Mouse (Mus musculus) heart, postnatal 25 days (tissue): ENCODE data around the gene Ndufaf2. TPM values are rescaled to one million over a fixed set of nuclear protein-coding genes. Genes with fewer than 3 reads are reported as not detected.
A peak's percentile ranks its signal among the peaks of the same experiment; 100 is the strongest.

Source experiments
- DNase-seq: peaks from one replicate; pipeline ENCODE4 v3.0.0; 2022; ENCODE audit warnings: low spot score
- intact Hi-C: fragments of 180-260 bp; cut with DNase I; formaldehyde crosslinking; loops from one replicate; pipeline ENCODE4 v1.15.1; 2025
- total RNA-seq, 2 experiments: library from RNA; stranded (reverse); gene quantifications; 2 replicates each; pipeline ENCODE4 v1.2.3; 2021

Gene Ndufaf2
- total RNA-seq, 2 experiments from 2014 or later: 23.5 to 26.1 TPM

- DNase-seq: no peak
- intact Hi-C loops: loop anchor here (5.0 to 10.0 kb wide), 5 partner anchors 81 to 1101 kb away; partner anchors contain the start of genes Depdc1b and Dimt1
Observed at GRCm38 (mm10) chr13:108046071-108046470, 112.4 kb downstream of the Ndufaf2 start.

DNA sequence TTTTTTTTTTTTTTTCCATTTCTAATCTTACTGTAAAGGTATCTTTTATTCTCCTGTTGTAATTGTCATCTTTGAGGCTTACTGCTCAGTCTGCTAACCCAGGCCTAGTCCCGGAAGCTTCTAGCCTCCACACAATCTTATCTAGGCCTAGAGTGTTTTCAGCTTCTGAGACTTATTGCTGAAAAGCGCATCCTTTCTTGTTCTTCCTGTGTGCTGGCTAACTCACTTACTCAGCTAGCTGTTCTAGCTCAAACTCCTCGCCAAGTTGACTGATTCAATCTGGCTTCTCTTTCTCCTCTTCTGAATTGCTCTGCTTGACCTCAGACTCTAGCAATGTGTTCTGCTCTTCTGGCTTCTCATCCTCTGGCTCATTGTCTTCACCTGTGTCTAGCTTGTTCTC is 112.8 kb downstream of the Ndufaf2 start:
- no peak for DNase-seq
- intact Hi-C loops: loop anchor here (5.0 to 10.0 kb wide), 5 partner anchors 82 to 1101 kb away; partner anchors contain the start of genes Depdc1b and Dimt1

GRCm38 (mm10) chr13:108044222-108044941 is 114.0 kb downstream of the Ndufaf2 start, which contains the start of gene Smim15:
Gene Smim15, plus strand, starts transcription at chr13:108044446.
- intact Hi-C loops: loop anchor here (1.0 to 10.0 kb wide), 7 partner anchors 152 to 1100 kb away; partner anchors contain the start of genes Depdc1b and Dimt1

GRCm38 (mm10) chr13:108043431-108044221 is 114.8 kb downstream of the Ndufaf2 start:
- DNase-seq: peak; percentile 17
- intact Hi-C loops: loop anchor here (1.0 to 10.0 kb wide), 8 partner anchors 109 to 1099 kb away; partner anchors contain the start of genes Depdc1b and Dimt1

More at GRCm38 (mm10) chr13:108044222-108044941, 114.0 kb downstream of the Ndufaf2 start, which contains the start of gene Smim15:
- peak; percentile 82 for DNase-seq

- intact Hi-C loops: loop anchor here (5.0 to 10.0 kb wide), 6 partner anchors 207 to 1097 kb away; partner anchors contain the start of genes Depdc1b and Dimt1
- DNase-seq: peak; percentile 41
Observed at GRCm38 (mm10) chr13:108041358-108041757, 117.1 kb downstream of the Ndufaf2 start.

DNA sequence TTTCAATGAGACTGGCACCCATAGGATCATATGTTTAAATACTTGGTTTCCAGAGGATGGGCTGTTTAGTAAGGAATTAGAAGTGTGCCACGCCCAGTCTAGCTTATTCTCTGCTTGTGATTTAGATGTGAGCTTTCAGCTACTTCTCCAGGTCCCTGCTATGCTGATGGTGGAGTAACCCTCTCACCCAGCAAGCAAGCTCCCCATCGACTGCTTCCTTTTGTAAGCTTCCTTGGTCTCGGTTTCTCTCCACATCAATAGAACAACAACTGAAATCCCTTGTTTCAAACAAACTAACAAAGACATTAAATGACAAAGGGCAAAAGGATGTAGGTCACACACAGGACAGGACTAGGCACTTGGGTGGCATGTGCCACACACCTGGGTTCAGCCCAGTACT is 118.0 kb downstream of the Ndufaf2 start:
- intact Hi-C loops: loop anchor here (5.0 to 10.0 kb wide), 6 partner anchors 206 to 1096 kb away; partner anchors contain the start of genes Depdc1b and Dimt1
- DNase-seq: no peak

- intact Hi-C loops: loop anchor here (5.0 to 10.0 kb wide), 6 partner anchors 205 to 1095 kb away; partner anchors contain the start of genes Depdc1b and Dimt1
- DNase-seq: no peak
Observed at GRCm38 (mm10) chr13:108039902-108040301, 118.5 kb downstream of the Ndufaf2 start.

DNA sequence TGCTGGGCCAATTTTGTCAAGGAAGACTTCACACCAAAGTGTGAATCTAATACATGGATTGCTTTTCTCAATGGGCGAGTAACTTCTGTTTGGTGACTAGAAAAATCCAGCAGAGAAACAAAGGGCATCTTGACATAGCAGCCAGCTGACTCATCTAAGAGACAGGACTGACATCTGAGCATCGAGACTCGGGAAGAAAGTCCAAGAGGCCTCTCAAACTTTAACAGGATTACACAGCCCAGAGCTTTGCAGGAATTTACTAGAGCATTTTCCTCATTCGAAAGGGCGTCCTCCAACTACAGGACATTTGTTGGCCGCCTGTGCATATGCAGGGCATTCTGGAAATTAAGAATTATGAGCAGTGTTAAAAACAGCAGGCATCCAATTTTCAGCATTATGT is 119.0 kb downstream of the Ndufaf2 start:
- DNase-seq: no peak
- intact Hi-C loops: no loop called here

DNA sequence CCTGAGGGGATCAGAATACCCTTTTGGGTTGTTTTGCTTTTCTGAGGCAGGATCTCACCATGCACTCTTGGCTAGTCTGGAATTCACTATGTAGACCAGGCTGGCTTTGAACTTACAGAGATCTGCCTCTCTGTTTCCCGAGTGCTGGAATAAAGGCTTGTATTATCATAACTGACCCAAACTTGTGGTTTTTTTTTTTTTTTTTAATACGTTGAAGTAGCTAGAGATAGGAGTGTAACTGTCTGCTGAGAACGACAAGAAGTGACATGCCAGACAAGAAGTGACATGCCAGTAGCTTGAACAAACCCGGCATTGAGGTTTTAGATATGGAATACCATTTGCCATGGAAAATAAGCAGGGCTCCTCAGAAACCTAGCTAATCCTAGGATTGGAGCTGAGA is 125.6 kb downstream of the Ndufaf2 start:
- no peak for DNase-seq
- intact Hi-C loops: no loop called here

- intact Hi-C loops: no loop called here
Observed at GRCm38 (mm10) chr13:108025802-108026201, 132.6 kb downstream of the Ndufaf2 start.

GRCm38 (mm10) chr13:108017349-108017748 is 141.1 kb downstream of the Ndufaf2 start:
- DNase-seq: no peak
- intact Hi-C loops: no loop called here

More at GRCm38 (mm10) chr13:108025802-108026201, 132.6 kb downstream of the Ndufaf2 start:
- no peak for DNase-seq

DNA sequence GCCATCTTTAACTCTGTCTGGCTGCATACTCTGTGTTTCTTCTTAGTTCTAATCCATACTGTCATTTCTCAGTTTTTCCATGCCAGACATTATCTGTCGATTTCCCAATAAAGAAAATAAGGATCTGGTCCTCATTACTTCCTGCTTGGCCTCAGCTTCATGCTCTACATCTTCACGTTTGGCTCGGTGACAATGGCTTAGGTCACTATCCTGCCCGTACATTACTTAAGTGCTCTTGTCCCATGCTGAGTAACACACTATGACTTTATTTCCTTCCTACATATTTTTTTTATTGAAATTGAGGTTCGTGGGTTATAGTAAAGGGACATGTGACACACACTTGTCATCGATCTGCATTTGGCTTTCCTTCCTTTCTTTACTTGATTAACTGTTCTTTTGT is 143.3 kb downstream of the Ndufaf2 start:
- no peak for DNase-seq
- intact Hi-C loops: no loop called here

DNA sequence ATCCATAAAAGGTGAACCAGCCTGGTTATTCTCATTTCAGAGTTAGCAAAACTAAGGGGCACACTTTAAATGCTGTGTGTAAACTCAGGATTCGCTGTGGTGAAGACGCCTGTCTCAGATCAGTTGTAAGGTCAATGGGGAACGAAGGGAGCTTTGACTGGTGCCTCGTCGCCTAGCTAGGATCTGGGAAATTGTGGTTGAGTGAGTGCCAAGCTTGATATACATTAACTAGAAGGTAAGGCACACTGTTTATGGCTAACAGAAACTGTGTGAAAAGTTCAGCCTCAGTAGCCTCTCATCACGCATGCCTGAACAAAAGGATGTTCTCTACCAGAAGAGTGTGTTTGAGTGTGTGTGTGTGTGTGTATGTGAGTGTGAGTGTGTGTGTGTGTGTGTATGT is 144.6 kb downstream of the Ndufaf2 start:
- no peak for DNase-seq
- intact Hi-C loops: no loop called here

GRCm38 (mm10) chr13:108013110-108013509 is 145.3 kb downstream of the Ndufaf2 start:
- intact Hi-C loops: no loop called here
- no peak for DNase-seq

DNA sequence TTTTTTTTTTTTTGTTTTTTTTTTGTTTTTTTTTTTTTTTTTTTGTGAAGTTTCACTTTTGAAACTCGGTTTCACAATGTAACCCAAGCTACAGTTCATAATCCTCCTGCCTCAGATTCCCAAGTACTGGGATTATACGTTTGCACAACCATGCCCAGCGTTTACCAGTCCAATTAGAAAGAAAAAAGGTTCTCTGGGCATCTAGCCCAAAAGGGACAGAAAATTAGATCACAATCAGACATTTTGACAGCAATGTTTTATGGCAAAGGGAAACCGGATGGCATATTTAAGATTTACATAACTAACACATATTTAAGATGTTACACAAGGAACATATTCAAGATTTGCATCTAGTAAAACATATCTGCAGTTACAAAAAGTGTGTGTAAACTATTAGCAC is 150.6 kb downstream of the Ndufaf2 start:
- DNase-seq: no peak
- intact Hi-C loops: no loop called here

- intact Hi-C loops: no loop called here
- no peak for DNase-seq
Observed at GRCm38 (mm10) chr13:107996301-107996700, 162.1 kb downstream of the Ndufaf2 start.

DNA sequence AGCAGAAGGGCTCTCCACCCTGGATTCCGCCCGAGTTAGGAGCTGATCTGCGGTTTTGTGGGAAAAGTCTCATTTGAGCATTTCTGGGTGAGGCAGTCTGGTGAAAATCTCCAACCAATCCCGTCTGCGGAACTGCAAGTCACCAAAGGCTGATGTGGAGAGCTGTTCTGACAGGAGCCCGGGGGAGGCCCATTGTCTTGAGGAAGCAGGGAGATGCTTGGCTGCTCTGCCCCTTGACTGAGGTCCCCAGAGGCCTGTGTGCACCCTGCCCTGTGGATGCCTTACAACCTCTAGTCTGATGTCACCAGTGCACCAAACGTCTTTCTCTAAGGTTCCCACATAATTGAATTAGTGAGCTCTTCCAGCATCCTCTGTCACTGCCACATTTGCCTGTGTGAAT is 163.2 kb downstream of the Ndufaf2 start:
- intact Hi-C loops: no loop called here
- DNase-seq: no peak

DNA sequence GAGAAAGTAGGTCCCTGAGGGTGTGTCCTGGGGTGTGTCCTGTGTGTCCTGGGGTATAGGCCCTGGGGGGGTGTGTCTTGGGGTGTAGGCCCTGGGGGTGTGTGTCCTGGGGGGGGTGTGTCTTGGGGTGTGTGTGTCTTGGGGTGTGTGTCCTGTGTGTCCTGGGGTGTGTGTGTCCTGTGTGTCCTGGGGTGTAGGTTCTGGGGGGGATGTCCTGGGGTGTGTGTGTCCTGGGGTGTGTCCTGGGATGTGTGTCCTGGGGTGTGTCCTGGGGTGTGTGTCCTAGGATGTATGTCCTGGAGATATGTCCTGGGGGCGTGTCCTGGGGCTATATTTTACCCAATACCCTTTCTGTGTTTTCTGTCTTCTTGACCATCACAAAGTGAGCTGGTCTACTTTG is 165.8 kb downstream of the Ndufaf2 start:
- DNase-seq: no peak
- intact Hi-C loops: no loop called here

DNA sequence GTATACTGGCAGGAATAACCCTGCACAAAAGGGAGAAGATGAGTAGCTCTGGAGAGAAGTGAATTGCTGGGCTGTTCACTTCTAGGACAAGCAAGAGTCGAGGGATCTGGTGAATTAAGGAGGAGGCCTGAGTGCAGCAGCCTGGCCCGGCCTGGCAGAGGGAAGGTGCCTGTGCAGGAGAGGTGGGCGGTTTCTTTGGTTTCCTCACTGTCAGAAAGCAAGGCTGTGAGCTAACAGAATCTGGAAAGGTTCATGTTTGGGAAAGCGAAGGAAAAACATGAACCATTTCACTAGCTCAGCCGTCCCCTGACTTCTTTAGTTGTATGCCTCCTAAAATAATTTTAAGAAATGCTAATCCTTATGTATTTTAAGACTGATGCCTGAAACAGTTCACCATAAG is 173.8 kb downstream of the Ndufaf2 start:
- intact Hi-C loops: no loop called here

DNA sequence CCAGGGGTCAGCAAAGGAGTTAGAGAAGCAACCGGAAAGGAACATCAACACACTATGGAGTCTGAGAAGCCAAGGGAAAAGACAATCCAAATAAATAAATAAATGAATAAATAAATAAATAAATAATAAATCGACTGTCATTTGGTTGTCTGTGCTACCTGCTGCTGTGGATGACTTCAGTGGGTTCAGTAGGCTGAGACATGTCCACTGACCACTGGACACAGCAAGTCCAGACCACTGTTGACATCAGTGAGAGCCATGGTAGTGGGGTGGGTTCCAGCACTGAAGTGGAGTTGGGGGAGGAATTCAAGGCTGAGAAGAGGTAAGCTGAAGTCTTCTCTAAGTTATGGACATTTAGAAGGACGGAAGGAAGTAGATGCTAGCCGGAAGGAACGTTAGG is 174.2 kb downstream of the Ndufaf2 start:
- intact Hi-C loops: no loop called here
- no peak for DNase-seq

More for the DNA sequence above, 173.8 kb downstream of the Ndufaf2 start:
- DNase-seq: no peak
